Mouse (Mus musculus) liver, postnatal 0 days (tissue): ENCODE data around the gene Dmbx1.

Experiments
- CTCF ChIP-seq: sonication (generic); IDR thresholded peaks from 2 replicates; pipeline ENCODE4 v1.5.1; 2016; ENCODE audit warnings: antibody characterized with exemption, low read depth
- EP300 ChIP-seq: IDR thresholded peaks from 2 replicates; pipeline ENCODE4 v1.6.1; 2016; ENCODE audit warnings: antibody characterized with exemption, low read depth, mild to moderate bottlenecking

DNA sequence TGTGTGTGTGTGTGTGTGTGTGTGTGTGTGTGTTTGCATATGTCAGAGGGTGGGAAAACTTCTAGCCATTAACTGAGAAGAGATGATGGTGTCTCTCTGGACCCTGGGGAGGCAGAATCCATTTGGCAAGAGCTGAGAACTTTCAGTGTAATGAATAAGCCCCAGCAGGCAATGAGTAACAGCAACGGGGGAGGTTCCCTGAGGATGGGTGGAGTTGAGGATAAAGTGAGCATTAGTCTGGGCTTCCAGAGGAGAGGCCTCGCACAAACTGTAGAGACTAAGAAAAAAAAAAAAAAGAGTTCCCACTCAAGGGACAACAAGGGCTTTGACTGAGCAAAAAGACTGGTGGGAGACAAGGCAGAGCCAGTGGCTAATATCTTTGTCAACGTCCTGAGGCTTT lies 45.4 kb downstream of the Dmbx1 start:
- TF ChIP-seq EP300 (no peak), CTCF (no peak)
